Mouse (Mus musculus): Measurements from ENCODE around the gene Ifit3b.
"Not testable (repeated sequence)": the region's sequence is repeated elsewhere in the genome, so short reads cannot be mapped to it uniquely, and the experiment has no call there.

Gene Ifit3b

DNA sequence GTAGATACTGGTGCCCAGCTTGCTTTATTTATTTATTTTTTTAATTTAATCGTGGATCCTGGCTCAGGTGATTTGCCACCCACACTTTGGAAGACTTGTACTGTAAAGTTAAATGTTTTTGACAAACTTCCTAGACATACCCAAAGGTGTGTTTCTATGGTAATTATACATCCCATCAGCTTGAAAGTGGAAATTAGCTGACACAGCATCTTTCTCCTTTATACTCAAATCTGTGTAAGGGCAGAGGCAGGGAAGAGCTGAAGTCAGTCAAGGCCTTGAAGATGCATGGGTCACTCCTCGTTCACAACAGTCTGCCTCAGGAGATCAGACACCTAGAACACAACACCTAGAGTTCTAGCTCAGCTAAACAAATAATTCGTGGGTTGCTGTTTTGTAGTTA is 2.3 kb downstream of the Ifit3b start:
- in situ Hi-C loops (cut with MseI, MboI) = not testable (repeated sequence)

DNA sequence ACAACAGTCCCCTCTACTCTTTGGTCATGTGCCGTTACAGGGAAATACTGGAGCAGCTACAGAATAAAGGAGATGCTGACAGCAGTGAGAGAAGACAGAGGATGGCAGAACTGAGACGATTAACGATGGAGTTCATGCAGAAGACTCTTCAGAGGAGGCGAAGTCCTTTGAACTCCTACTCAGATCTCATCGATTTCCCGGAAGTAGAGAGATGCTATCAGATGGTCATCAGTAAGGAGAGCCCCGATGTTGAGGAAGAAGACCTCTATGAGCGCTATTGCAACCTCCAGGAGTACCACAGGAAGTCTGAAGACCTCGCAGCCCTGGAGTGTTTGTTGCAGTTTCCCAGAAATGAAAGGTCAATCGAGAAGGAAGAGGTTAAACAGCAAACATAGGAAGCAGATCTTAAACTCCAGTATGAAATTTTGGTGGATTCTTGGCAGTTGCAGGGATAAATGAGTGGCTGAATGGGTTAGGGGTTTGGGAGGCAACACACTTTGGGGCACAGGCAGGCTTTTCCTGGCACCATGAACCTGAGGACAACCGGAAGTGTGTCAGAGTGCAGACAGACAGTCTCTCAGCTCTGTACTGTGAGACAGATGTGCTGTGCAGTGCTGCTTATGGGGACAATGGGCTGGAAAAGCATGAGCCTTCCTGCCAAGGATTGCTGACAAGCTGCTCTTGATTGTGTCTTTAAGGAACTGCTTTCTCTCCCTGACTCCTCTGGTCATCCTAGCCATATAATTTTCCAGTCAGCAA is 4.7 kb downstream of the Ifit3b start:
- in situ Hi-C loops (cut with MseI, MboI) = not testable (repeated sequence)

DNA sequence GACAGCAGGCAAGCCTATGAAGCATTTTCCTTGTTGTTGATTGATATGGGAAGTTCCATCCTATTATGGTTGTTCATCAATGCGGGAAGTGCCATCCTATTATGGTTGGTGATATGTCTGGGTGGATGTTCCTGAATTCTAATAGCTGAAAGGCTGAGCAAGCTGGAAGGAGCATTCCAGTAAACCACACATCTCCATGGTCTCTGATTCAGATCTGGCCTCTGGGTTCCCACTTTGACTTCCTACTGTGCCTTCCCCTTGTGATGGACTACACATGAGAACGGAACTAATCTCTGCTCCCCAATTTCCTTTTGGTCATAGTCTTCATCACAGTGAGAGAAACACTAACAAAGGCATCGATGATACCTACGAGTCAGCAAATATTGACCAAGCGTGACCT is 13.1 kb downstream of the Ifit3b start:
- in situ Hi-C loops (cut with MseI, MboI) = no loop called here

DNA sequence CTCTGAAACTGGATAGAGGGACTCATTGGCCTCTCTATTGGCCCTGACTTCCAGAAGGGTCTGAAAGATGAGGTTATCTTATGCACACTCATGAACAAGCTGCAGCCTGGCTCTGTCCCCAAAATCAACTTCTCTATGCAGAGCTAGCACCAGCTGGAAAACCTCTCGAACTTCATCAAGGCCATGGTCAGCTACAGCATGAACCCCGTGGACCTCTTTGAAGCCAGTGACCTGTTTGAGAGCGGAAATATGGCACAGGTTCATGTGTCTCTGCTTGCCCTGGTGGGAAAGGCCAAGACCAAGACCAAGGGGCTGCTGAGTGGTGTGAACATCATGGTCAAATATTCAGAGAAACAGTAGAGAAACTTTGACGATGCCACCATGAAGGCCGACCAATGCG is 16.0 kb downstream of the Ifit3b start:
- in situ Hi-C loops (cut with MseI, MboI) = no loop called here

DNA sequence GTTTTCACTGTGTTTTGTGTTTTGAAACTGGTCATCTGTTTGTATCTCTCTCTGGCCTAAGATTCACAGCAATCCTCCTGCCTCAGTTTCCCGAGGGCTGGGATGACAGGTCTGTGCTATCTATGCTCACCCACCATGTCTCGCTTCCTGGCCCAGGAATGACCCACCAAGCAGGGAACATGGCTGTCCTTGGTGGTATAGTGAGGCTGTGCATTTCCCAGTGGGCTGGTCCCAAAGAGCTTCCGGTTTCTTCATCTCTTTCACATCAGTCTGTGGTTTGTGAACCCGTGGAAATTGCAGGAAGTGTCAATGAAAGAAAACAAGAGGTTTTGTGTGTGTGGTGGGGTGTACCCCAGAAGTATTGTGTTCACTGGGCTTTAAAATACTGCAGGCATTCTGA is 16.9 kb downstream of the Ifit3b start:
- in situ Hi-C loops (cut with MseI, MboI) = loop anchor here (25.0 kb wide), 1 partner anchor 287 kb away; no protein-coding TSS in a partner anchor

DNA sequence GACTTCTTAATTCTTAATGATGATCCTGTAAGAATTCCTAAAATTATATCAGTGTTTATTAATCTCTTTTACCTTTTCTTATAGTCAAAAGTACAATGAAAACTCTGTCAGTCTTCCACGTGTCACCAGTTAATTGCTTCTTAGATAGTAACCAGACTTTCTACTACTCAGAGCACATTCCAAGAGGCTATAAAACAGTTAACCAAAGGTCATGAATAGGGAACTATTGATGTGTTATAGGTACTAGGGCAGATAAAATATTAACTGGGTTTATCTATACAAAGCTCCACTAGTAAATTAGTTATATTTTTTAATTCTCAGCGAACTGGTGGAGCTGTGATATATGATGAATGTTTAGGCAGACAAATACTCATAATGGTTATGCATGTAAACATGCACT is 19.7 kb downstream of the Ifit3b start:
- in situ Hi-C loops (cut with MseI, MboI) = loop anchor here (25.0 kb wide), 1 partner anchor 290 kb away; no protein-coding TSS in a partner anchor

DNA sequence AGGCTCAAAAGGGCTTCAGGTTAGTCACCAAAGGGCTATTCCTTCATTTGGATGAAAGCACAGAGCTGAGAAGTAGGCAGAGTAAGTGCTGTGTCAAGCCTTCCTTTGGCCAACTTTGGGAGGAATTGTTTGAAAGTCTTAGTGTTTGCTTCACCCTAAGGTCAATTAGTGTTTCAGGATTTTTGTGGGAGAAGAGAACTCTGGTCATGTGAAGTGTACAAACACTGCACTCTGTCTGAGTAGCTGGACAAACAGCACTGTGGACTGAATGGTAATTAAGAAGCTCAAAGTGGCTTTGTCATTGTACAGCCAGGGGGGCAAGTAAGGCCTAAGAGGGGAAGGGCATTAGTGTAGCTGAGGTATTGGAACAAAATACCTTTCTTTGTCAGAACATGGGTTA is 23.7 kb downstream of the Ifit3b start:
- in situ Hi-C loops (cut with MseI, MboI) = loop anchor here (25.0 kb wide), 1 partner anchor 294 kb away; no protein-coding TSS in a partner anchor

DNA sequence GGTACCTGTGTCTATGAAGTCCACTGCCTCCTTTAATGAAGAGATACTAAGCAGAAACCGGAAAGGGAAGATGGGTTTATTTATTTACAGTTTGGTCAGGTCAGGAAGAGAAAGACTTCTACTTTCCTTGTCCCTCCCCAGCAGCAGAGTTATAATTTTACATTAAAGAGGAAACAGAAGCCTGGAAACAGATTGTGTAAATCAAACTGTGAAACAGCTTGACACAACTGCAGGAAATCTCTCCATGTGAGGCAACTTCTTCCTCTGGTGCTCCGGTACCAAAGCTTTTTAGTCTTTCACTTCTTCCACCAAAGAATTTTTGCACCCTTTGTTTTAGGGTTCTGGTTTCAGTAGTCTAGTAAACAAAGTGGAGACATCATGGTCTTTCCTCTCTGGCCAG is 25.7 kb downstream of the Ifit3b start:
- in situ Hi-C loops (cut with MseI, MboI) = loop anchor here (25.0 kb wide), 1 partner anchor 296 kb away; no protein-coding TSS in a partner anchor

DNA sequence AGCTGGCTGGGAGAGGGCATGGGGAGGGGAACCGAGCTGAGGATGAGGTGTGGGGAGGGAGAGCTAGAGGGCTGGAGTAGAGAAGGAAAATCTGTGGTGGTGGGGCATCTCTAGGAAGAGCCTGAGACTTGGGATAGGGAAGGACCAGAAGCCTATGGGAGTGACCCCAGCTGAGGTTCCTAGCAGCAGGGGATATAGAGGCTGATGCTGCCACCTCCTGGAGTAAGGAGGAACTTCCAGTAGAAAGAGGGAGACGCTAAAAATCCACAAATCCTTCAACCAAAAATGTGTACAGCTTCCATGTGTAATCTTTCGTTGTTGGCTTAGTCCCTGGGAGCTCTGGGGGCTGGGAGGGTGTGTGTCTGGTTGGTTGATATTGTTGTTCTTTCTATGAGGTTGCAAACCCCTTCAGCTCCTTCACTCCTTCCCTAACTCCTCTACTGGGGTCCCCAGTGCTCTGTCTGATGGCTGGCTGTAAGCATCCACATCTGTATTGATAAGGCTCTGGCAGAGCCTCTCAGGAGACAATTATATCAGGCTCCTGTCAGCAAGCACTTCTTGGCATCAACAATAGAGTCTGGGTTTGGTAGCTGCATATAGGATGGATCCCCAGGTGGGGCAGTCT is 29.3 kb downstream of the Ifit3b start:
- in situ Hi-C loops (cut with MseI, MboI) = loop anchor here (5.0 to 25.0 kb wide), 2 partner anchors 90 to 300 kb away; no protein-coding TSS in a partner anchor

DNA sequence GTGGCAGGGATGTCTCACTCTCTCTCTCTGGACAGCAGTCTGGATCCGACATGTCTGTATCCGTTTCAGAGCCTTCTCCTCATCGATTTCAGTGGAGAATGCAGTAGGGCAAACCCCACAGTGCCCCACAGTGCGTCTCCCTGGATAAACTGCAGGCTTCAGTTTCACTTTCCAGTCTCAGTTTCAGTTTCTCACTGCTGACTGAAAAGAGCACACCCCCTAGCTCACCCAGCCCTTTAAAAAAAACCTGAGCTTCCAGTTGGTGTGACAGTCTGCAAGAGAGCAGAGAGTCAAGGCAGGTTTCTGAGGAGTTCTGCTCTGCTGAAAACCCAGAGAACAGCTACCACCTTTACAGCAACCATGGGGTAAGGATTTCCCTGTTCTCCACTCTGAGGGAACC is 32.9 kb downstream of the Ifit3b start, which contains the start of the genes Ifit1bl2 and Ifit1:
Gene Ifit1bl2, minus strand, starts transcription at position 121 of the 400 bp plus-strand sequence.
Gene Ifit1, plus strand, starts transcription at position 249 of the 400 bp plus-strand sequence.
- in situ Hi-C loops (cut with MseI, MboI) = loop anchor here (25.0 kb wide), 1 partner anchor 303 kb away; no protein-coding TSS in a partner anchor

DNA sequence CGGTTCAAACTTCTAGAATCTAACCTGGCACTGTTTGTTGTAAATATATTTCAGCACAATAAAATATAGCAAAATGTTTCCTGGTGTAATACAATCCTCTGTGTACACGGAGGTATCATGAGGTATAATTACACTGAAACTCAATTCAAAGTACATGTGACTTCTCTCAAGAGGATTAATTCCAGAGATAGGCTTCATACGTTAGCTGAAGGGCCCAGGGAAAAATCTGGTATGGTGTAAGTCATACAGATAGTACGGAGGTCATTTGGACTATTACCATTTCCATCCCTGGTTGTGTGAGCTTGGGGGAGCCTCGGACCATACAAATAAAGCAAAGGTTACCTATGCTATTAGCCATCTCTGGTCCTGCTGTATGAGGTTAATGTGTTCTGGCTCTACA is 34.8 kb downstream of the Ifit3b start:
- in situ Hi-C loops (cut with MseI, MboI) = loop anchor here (25.0 kb wide), 1 partner anchor 305 kb away; no protein-coding TSS in a partner anchor

DNA sequence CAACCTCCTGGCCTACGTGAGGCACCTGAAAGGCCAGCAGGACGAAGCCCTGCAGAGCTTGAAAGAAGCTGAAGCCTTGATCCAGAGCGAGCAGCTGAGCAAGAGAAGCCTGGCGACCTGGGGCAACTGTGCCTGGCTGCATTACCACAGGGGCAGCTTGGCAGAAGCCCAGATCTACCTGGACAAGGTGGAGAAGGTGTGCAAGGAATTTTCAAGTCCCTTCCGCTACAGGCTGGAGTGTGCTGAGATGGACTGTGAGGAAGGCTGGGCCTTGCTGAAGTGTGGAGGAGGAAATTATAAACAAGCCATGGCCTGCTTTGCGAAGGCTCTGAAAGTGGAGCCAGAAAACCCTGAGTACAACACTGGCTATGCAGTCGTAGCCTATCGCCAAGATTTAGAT is 39.9 kb downstream of the Ifit3b start:
- in situ Hi-C loops (cut with MseI, MboI) = loop anchor here (25.0 kb wide), 1 partner anchor 310 kb away; no protein-coding TSS in a partner anchor

DNA sequence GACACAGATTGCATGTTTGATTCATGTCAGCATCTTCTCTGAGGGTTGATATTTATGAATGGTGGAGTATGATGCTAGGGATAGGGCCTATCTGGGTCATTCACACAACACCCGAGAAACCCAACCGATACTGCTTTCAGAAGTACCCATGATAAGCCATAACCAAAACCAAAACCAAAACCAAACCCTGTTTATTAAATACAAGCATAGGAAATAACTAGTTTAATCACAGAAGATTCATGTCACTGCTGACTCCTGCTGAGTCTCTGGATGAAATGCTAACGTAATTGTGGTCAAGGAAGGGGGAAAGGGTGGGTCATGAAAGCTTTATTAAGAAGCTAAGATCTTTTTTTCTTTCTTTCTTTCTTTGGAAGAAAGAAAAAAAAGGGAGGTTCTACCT is 42.5 kb downstream of the Ifit3b start:
- in situ Hi-C loops (cut with MseI, MboI) = no loop called here

DNA sequence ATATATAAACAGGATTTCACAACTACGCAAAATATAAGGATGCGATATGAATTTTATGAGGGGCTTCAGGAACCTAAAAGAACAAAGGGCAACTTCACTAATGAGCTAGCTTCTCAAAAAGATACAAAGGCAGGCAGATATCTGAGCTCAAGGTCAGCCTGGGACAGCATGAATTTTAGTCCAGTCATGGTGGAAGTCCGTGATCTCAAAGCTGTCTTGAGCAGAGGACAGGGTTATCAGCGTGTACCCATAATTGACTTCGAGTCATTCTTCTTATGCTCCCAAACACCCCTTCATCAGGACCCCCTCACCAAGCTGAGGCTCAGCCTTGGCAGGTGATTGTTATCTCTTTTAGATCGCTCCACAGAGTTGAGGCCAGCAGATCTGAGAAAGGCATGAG is 43.2 kb downstream of the Ifit3b start:
- in situ Hi-C loops (cut with MseI, MboI) = no loop called here

DNA sequence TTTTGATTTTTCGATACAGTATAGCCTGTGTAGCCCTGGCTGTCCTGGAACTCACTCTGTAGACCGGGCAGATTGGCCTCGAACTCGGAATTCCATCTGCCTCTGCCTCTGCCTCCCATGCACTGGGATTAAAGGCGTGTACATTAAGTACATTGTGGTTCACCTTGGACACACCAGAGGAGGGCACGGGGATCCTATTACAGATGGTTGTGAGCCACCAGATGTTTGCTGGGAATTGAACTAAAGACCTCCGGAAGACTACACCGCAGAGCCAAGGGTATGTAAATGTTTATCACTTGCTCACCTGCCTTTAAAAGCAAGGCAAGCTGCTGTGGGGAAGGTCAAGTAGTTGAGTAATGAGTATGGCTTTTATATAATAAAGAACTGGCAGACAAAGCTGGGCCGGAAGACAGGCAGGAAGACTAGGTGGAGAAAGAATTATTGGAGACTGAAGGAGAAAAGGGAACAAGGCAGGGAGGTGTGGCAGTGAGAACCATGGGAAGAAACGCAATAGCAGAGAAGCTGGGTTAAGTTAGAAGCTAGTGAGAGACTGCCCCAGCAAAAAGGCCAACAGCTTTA is 47.5 kb downstream of the Ifit3b start:
- in situ Hi-C loops (cut with MseI, MboI) = no loop called here

DNA sequence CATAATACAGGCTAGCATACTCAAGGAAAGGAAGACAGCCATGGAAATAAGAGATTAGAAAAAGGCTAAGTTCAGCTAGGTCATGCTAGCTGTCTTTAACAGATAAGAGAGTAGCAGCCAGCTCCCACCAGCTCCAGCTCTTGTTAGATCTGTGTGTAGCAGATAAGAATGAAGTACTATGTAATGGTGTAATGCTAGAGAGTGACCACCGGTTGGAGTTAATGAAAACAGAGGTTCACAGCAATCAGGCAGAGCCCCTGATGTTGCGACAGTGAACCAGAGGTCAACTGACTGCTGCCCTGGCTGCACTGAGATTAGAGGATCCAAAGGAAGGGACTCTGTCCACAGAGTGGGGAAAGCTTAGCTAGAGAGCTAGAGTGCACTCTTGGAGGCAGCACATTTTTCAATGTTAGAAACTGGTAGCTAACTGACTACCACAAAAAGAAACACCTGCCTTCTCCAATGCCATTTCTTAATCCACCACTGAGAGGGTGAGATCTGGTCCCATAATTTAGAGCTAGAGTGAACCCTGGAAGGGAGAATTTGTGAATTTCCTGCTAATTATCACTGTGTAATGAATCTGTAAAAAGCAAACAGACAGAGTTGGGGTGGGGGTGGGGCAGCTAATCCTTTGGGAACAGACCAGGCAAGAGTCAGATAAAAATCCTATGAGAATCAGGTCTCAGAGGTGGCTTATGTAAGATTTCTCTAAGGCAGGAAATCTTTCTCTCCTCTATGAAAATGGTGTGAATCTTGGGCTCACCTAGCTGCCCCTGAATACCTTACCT is 48.9 kb downstream of the Ifit3b start:
- in situ Hi-C loops (cut with MseI, MboI) = no loop called here

DNA sequence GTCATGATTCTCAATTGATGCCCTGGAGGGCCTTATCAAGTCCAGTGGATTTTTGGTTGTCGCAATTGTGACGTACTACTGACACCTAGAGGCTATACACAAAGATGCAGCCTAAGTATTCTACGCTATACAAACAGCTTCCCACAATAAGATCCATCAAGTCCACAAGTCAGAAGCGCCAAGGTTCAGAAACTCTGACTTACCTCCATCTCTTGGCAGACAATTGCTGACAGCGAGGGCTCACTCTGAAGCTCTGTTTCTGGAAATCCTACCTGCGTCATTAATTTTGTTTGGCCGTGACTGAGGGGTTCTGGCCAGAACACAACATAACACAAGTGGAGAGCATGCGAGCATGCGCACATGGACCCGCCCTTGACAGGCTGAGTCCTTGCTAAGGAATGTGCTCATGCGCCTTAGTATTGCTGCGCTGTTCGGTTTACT is 54.3 kb downstream of the Ifit3b start:
- in situ Hi-C loops (cut with MseI, MboI) = no loop called here

DNA sequence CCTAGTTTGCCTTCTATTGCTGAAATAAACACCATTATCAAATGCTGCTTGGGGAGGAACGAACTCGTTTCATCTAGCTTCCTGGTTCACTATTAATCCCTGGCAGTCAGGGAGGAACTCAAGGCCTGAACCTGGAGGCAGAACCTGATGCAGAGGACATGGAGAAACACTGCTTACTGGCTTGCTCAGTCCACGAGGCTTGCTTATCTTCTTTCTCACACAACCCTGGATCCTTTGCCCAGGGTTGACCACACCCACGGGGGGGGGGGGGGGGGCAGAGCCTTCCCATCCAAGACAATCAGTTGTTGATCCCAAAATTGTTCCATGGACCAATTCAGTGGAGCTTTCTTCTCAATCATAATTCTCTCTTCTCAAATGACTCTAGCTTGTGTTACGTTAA is 55.0 kb downstream of the Ifit3b start:
- in situ Hi-C loops (cut with MseI, MboI) = no loop called here

Measured in mouse trophoblast stem cell (cell line).